Mouse (Mus musculus): Measurements from ENCODE around the gene Aqp3.

Gene Aqp3

DNA sequence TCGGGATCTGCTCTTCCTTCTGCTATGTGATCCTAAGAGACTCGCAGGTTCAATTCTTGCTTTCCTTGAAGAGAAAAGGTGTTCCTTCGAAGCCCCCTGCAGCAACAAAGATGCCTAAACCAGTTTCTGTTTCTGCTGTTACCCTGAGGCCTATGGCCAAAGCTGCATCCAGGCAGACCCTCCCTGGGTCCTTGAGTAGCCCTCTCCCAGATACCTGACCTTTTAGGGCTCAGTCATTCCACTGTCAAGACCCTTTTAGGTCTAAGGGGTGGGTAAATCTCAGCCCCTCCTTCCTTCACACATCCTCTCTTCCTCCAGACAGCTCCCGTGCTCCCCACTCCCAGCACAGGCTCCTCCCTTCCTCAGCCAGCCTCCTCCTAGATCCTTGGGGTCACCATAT lies 8.8 kb downstream of the Aqp3 start:
- CTCF ChIA-PET, result interaction anchor here in 3 of 4 experiments (1.0 to 1.8 kb wide), 4 partner anchors 26 to 38 kb away, joined by 4 to 9 read pairs (median 6); no protein-coding TSS in a partner anchor
- POLR2A ChIA-PET, result interaction anchor here (0.5 to 11.8 kb wide), 19 partner anchors 8 to 582 kb away, joined by 3 to 134 read pairs (median 6); partner anchors contain the start of genes Aqp3 (in 4 of the 4), Dcaf12 (in 1 of the 4) and Nol6 (in 1 of the 4)

DNA sequence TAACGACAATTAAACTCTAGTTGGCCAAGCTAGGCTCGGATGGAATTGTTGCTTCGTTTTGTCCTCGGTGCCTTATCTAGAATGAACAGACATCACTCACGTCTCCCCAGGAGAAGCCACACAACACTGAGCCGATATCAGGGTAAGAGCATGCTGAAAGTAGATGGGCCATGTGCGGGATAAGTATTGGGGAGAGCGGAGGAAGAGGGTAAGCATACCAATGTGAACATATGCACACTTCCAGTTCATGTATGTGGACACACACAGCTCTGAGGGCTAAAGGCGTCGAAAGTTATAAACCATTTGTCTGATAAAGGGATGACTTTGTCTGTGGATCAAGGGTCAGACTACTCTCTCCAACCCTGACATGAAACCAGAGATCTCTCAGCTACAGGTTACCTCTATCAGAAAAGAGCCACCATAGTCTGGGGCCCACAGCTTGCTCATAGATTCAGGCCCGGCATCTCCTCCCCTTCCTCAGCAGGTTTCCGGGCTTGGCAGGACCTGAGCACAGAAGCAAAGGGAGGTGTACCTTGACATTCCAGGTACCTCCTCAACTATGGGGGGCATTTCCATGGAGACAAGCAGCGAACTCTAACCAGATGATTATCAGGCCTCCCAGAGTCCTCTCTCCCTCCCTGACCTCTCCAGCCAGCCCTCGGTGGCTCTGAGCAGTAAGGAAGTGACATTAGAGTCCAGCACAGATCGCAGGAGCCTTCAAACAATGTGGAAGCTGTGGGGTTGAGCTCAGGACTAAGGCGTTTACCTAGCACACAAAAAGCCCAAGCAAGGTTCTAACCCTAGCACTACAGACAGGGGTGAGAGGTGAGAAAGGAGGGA lies 10.3 kb downstream of the Aqp3 start:
- CTCF ChIA-PET, result interaction anchor here in 1 of 4 experiments (1.2 kb wide), 1 partner anchor 30 kb away, joined by 3 read pairs; no protein-coding TSS in a partner anchor
- POLR2A ChIA-PET, result interaction anchor here (0.5 to 11.8 kb wide), 14 partner anchors 8 to 153 kb away, joined by 3 to 134 read pairs (median 4); partner anchors contain the start of gene Aqp3 (in 2 of the 4)

DNA sequence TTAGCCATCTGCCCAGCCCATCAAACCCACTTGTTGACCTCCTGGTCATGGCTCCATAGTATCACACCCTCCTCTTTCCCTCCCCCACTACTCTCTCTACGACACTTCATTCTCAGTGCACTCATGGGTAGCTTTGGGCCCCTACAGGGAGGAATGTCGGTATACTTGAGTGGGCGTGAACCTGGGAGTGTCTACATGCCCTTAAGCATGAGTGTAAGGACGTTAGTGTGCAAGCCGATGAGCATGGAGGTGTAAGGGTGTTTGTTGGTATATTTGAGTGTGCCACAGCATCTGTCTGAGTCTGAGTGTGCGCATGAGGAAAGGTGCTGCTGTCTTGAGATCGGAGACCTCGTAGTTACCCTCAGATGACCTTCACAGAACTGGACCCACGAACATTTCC lies 11.0 kb downstream of the Aqp3 start:
- ChIA-PET POLR2A (interaction anchor here in 2 of 4 experiments (1.0 to 11.8 kb wide), 14 partner anchors 9 to 37 kb away, joined by 3 to 134 read pairs (median 4); partner anchors contain the start of genes Aqp3 (in 2 of the 2) and Nol6 (in 1 of the 2)), CTCF (interaction anchor here in 1 of 4 experiments (1.4 kb wide), 1 partner anchor 23 kb away, joined by 7 read pairs; no protein-coding TSS in a partner anchor)

DNA sequence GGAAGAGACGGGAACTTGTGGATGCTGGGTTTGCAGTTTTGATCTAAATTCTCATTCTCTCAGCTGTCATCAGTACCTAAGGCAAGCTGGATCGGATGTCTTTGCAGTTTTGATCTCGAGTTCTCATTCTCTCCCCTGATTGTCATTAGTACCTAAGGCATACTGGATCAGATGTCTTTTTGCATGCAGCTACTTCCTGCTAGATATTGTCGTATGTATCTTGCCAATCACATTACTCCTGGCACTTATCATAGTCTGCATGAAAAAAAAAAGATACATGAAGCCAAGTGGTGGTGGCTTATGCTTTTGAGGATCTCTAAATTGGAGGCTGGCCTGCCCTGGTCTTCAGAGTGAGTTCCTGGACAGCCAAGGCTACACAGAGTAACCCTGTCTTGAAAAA lies 13.2 kb downstream of the Aqp3 start:
- ChIA-PET POLR2A (interaction anchor here in 2 of 4 experiments (1.0 to 1.2 kb wide), 3 partner anchors 16 to 18 kb away, joined by 3 read pairs; no protein-coding TSS in a partner anchor), CTCF (no interaction called here)

GRCm38 (mm10) chr4:41082803-41083202 lies 15.2 kb downstream of the Aqp3 start:
- CTCF ChIA-PET, result interaction anchor here in 2 of 4 experiments (0.5 to 1.6 kb wide), 3 partner anchors 8 to 30 kb away, joined by 3 to 9 read pairs (median 5); no protein-coding TSS in a partner anchor
- POLR2A ChIA-PET, result interaction anchor here in 3 of 4 experiments (0.7 to 1.6 kb wide), 12 partner anchors 8 to 846 kb away, joined by 3 to 9 read pairs (median 3); partner anchors contain the start of genes Aqp3 (in 2 of the 3), Bag1 (in 1 of the 3) and Chmp5 (in 1 of the 3)

- ChIA-PET POLR2A (interaction anchor here (0.5 to 2.9 kb wide), 11 partner anchors 8 to 24 kb away, joined by 3 to 8 read pairs (median 4); no protein-coding TSS in a partner anchor), CTCF (interaction anchor here in 2 of 4 experiments (0.6 to 1.3 kb wide), 3 partner anchors 18 to 145 kb away, joined by 3 read pairs; no protein-coding TSS in a partner anchor)
Measured at GRCm38 (mm10) chr4:41081733-41082132, 16.2 kb downstream of the Aqp3 start.

- CTCF ChIA-PET, result no interaction called here
- POLR2A ChIA-PET, result interaction anchor here in 2 of 4 experiments (0.7 to 1.9 kb wide), 5 partner anchors 11 to 20 kb away, joined by 3 to 8 read pairs (median 5); no protein-coding TSS in a partner anchor
Measured at GRCm38 (mm10) chr4:41078726-41079125, 19.3 kb downstream of the Aqp3 start.

- ChIA-PET CTCF (interaction anchor here (0.6 to 1.5 kb wide), 10 partner anchors 9 to 430 kb away, joined by 3 to 5 read pairs (median 4); partner anchors contain the start of gene Nol6 (in 1 of the 4)), POLR2A (interaction anchor here (0.5 to 16.8 kb wide), 22 partner anchors 7 to 596 kb away, joined by 3 to 236 read pairs (median 4); partner anchors contain the start of genes Aqp3 (in 2 of the 4), Nol6 (in 1 of the 4) and Nudt2 (in 1 of the 4))
Measured at GRCm38 (mm10) chr4:41074461-41074860, 23.5 kb downstream of the Aqp3 start.

GRCm38 (mm10) chr4:41073008-41073817 lies 24.8 kb downstream of the Aqp3 start:
- ChIA-PET CTCF (interaction anchor here (0.6 to 1.4 kb wide), 9 partner anchors 9 to 245 kb away, joined by 3 to 8 read pairs (median 4); no protein-coding TSS in a partner anchor), POLR2A (interaction anchor here in 3 of 4 experiments (0.7 to 16.8 kb wide), 22 partner anchors 9 to 77 kb away, joined by 3 to 236 read pairs (median 4); partner anchors contain the start of gene Aqp3 (in 2 of the 3))

GRCm38 (mm10) chr4:41071500-41072429 lies 26.2 kb downstream of the Aqp3 start:
- POLR2A ChIA-PET, result interaction anchor here in 3 of 4 experiments (0.5 to 16.8 kb wide), 30 partner anchors 8 to 385 kb away, joined by 3 to 236 read pairs (median 4); partner anchors contain the start of genes Aqp3 (in 1 of the 3) and Ubap1 (in 1 of the 3)

GRCm38 (mm10) chr4:41065196-41065595 lies 32.8 kb downstream of the Aqp3 start:
- POLR2A ChIA-PET, result interaction anchor here in 3 of 4 experiments (0.6 to 16.8 kb wide), 22 partner anchors 10 to 220 kb away, joined by 3 to 236 read pairs (median 4); partner anchors contain the start of genes Aqp3 (in 3 of the 3) and Nol6 (in 2 of the 3)
- CTCF ChIA-PET, result interaction anchor here in 2 of 4 experiments (0.6 to 7.2 kb wide), 8 partner anchors 13 to 437 kb away, joined by 3 to 46 read pairs (median 5); no protein-coding TSS in a partner anchor

More at GRCm38 (mm10) chr4:41071500-41072429, 26.2 kb downstream of the Aqp3 start:
- CTCF ChIA-PET, result interaction anchor here (0.6 to 1.4 kb wide), 6 partner anchors 7 to 58 kb away, joined by 3 to 8 read pairs (median 4); no protein-coding TSS in a partner anchor

GRCm38 (mm10) chr4:41063894-41064673 lies 33.9 kb downstream of the Aqp3 start:
- ChIA-PET CTCF (interaction anchor here (0.5 to 7.2 kb wide), 53 partner anchors 8 to 506 kb away, joined by 3 to 46 read pairs (median 4); partner anchors contain the start of genes Nol6 (in 3 of the 4), Aqp3 (in 1 of the 4), Dnaic1 (in 1 of the 4) and Fam219a (in 1 of the 4)), POLR2A (interaction anchor here (0.5 to 16.8 kb wide), 39 partner anchors 8 to 285 kb away, joined by 3 to 236 read pairs (median 4); partner anchors contain the start of genes Aqp3 (in 3 of the 4), Nol6 (in 2 of the 4), Bag1 (in 1 of the 4) and Chmp5 (in 1 of the 4))

- ChIA-PET POLR2A (interaction anchor here in 3 of 4 experiments (0.5 to 16.8 kb wide), 25 partner anchors 8 to 276 kb away, joined by 3 to 236 read pairs (median 5); partner anchors contain the start of genes Aqp3 (in 2 of the 3), Nol6 (in 2 of the 3), Bag1 (in 1 of the 3) and Chmp5 (in 1 of the 3)), CTCF (interaction anchor here (0.6 to 7.2 kb wide), 32 partner anchors 8 to 506 kb away, joined by 3 to 46 read pairs (median 4); partner anchors contain the start of genes Nol6 (in 2 of the 4), Aqp7 (in 1 of the 4), Dnaic1 (in 1 of the 4) and Fam219a (in 1 of the 4))
Measured at GRCm38 (mm10) chr4:41063351-41063750, 34.6 kb downstream of the Aqp3 start.

- CTCF ChIA-PET, result interaction anchor here in 2 of 4 experiments (0.6 to 1.1 kb wide), 3 partner anchors 72 to 234 kb away, joined by 4 to 5 read pairs (median 4); no protein-coding TSS in a partner anchor
- POLR2A ChIA-PET, result interaction anchor here (0.5 to 14.2 kb wide), 22 partner anchors 6 to 650 kb away, joined by 3 to 236 read pairs (median 4); partner anchors contain the start of genes Aqp3 (in 2 of the 4) and Nol6 (in 1 of the 4)
Measured at GRCm38 (mm10) chr4:41057361-41057760, 40.6 kb downstream of the Aqp3 start.

All from embryonic stem cell, embryonic (primary cell).